Mouse (Mus musculus) hindbrain, embryonic 14.5 days (tissue): ENCODE results near the gene Tfap2e. TPM values are rescaled to one million over a fixed set of nuclear protein-coding genes. Genes with fewer than 3 reads are reported as not detected.

Experiments used
- ATAC-seq: fragments of 200-750 bp; cut with Nextera tagmentation; 2 replicates; pipeline ENCODE4 v1.8.0; 2017; ENCODE audit warnings: moderate number of reproducible peaks, mild to moderate bottlenecking, moderate TSS enrichment, moderate library complexity; ENCODE audit not compliant: low FRiP score
- DNase-seq: peaks from one replicate; pipeline ENCODE4 v3.0.0-alpha.2; 2015; ENCODE audit warnings: low spot score
- H3K27ac ChIP-seq: fragments of 300-500 bp; sonication (generic); 2 replicates; pipeline ENCODE4 v1.5.1; 2014; ENCODE audit warnings: mild to moderate bottlenecking, moderate library complexity
- H3K27me3 ChIP-seq: fragments of 300-500 bp; sonication (generic); 2 replicates; pipeline ENCODE4 v1.6.1; 2014; ENCODE audit warnings: mild to moderate bottlenecking, low read length, mixed read lengths; ENCODE audit not compliant: control insufficient read depth, insufficient read depth
- H3K36me3 ChIP-seq: fragments of 300-500 bp; sonication (generic); replicated peaks from 2 replicates; pipeline ENCODE4 v1.6.1; 2014; ENCODE audit not compliant: control insufficient read depth, insufficient read depth
- H3K4me1 ChIP-seq: fragments of 300-500 bp; sonication (generic); replicated peaks from 2 replicates; pipeline ENCODE4 v1.6.1; 2014; ENCODE audit warnings: antibody characterized with exemption, low read length, mixed read lengths; ENCODE audit not compliant: control insufficient read depth, insufficient read depth
- H3K4me2 ChIP-seq: fragments of 300-500 bp; sonication (generic); replicated peaks from 2 replicates; pipeline ENCODE4 v1.6.1; 2014; ENCODE audit warnings: mild to moderate bottlenecking, moderate library complexity
- H3K4me3 ChIP-seq: fragments of 300-500 bp; sonication (generic); replicated peaks from 2 replicates; pipeline ENCODE4 v1.5.1; 2014; ENCODE audit warnings: mild to moderate bottlenecking, low read length
- H3K9ac ChIP-seq: fragments of 300-500 bp; sonication (generic); 2 replicates; pipeline ENCODE4 v1.6.1; 2014
- H3K9me3 ChIP-seq: fragments of 300-500 bp; sonication (generic); 2 replicates; pipeline ENCODE4 v1.6.1; 2016; ENCODE audit warnings: low read length; ENCODE audit not compliant: control insufficient read depth
- WGBS: fragments of 180-500 bp; shearing (Covaris S2); extraction: QIAGEN DNeasy Blood & Tissue Kit; methylation state at CpG from one replicate; pipeline ENCODE4 v1.1.7; 2014; 5-methylcytosine and 5-hydroxymethylcytosine counted together
- polyA plus RNA-seq: library from polyadenylated mRNA; unstranded; fragments of >200 nt; fragmentation: Nextera tagmentation; extraction: Ambion mirVana; gene quantifications from 2 replicates; pipeline ENCODE4 v1.2.1, GENCODE M21; 2014

The Tfap2e gene
- polyA plus RNA-seq, result 0.48 and 0.54 TPM in 2 replicates

DNA sequence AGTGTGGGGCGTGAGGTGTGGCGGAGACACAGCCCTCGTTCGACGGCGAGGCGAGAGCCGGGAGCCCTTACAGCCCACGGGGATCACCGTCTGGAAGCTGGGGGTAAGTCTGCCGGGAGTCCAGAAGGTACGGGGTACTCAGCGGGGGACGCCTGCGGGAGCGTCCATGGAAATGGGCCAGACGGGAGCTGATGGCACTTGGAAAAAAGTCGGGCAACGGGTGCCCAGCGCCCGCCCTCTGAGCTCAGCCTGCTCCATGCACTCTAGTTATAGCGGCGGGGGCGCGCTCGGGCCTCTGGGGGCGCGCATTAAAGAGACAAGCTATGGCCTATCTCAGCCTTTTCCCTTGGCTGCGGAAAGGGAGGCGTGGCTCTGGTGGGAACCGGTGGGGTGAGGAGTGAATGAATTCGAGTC lies at the start of gene Tfap2e:
Gene Tfap2e (minus strand): TSS at position 240 of the 414 bp plus-strand sequence.
- Histone ChIP-seq H3K4me2 (peak within 1 kb of the TSS; percentile 47), H3K4me1 (peaks cover 4% of the 10 kb centered on the region; the same call in 1 of the 2 replicates), H3K9ac (no peak within 1 kb of the TSS), H3K9me3 (no peaks in the 10 kb centered on the region), H3K27ac (no peak within 1 kb of the TSS), H3K4me3 (peak within 1 kb of the TSS; percentile 11), H3K27me3 (peaks cover 85% of the 10 kb centered on the region), H3K36me3 (no peaks in the 10 kb centered on the region)
- DNase-seq (peak; percentile 54), ATAC-seq (no peak)
- WGBS, result 2% methylated on average over 32 of the region's 32 CpGs

DNA sequence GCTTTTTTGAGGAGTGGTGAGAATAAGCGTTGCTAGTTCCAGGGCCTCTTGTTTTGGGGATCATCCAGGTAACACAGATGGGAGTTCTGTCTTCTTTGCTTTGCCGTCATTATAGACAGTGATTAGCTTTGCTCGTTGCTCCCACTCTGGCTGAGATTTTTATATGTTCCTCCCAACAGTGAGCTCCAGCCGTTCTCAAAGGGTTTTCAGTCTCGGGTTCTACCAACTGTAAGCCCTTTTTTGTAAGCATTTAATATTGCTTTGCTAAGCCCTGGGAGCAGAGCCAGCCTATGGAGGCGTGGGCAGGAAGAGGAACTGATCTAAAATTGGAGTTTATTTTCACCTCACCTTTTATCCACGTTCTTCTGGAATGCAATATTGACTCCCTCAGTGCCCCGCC lies 47.0 kb upstream of the Tfap2e start:
- DNase-seq (no peak), ATAC-seq (no peak)
- H3K9ac ChIP-seq, result no peak overlapping the region
- no peaks in the 10 kb centered on the region for H3K9me3 ChIP-seq
- H3K4me2 ChIP-seq, result no peak overlapping the region
- H3K4me3 ChIP-seq, result no peak overlapping the region
- H3K36me3 ChIP-seq, result peaks cover 3% of the 10 kb centered on the region; the same call in 1 of the 2 replicates
- peaks cover 27% of the 10 kb centered on the region for H3K4me1 ChIP-seq
- 75% methylated on average over 8 of the region's 8 CpGs for WGBS
- H3K27me3 ChIP-seq, result no peaks in the 10 kb centered on the region
- H3K27ac ChIP-seq, result no peak overlapping the region

DNA sequence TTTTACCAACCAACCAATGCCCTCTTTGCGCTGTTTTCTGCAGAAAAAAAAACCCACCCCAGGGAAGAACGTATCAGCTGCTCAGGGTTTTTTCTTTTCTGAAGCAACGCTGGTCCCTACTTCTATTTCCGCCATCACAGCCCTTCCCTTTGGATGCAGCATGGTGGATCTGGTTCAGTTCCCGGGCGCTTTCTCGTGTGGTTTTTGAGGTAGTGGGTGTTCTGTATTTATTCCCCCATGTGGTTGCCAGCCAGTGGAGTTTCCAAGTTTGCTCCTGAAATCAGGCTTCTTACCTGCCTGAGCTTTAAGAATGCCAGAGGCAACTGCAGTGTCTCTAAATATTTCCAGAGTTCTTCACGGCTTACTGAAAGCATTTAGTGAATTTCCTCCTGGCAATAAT lies 46.5 kb upstream of the Tfap2e start:
- 92% methylated on average over 8 of the region's 8 CpGs for WGBS

DNA sequence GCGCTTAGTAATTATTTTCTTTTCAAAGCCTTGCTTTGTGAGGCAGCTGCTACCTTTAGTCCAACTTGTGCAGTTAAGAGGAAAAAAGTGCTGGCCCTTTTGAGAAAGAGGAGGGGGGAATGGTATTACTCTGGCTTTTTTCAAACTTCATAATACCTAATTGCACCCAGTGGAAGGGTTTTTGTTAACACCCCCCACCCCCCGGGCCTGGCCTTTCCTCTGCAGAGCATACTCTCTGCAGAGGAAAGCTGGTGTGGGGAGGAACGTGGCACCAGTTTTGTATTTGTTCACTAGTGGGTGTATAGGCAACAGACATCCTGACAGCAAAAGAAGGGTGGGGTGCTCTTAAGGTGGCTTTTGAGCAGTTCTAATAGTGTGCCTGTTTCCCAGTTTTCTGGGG lies 45.8 kb upstream of the Tfap2e start:
- DNase-seq, result no peak
- ATAC-seq, result no peak
- WGBS, result 73% methylated on average over 3 of the region's 3 CpGs

More for the DNA sequence above, 46.5 kb upstream of the Tfap2e start:
- H3K27me3 ChIP-seq, result no peaks in the 10 kb centered on the region
- H3K9me3 ChIP-seq, result no peaks in the 10 kb centered on the region
- ATAC-seq (no peak), DNase-seq (no peak)
- H3K27ac ChIP-seq, result no peak overlapping the region
- peaks cover 28% of the 10 kb centered on the region for H3K4me1 ChIP-seq
- no peaks in the 10 kb centered on the region; the same call in 1 of the 2 replicates for H3K36me3 ChIP-seq
- no peak overlapping the region for H3K4me2 ChIP-seq
- H3K9ac ChIP-seq, result no peak overlapping the region
- no peak overlapping the region for H3K4me3 ChIP-seq

DNA sequence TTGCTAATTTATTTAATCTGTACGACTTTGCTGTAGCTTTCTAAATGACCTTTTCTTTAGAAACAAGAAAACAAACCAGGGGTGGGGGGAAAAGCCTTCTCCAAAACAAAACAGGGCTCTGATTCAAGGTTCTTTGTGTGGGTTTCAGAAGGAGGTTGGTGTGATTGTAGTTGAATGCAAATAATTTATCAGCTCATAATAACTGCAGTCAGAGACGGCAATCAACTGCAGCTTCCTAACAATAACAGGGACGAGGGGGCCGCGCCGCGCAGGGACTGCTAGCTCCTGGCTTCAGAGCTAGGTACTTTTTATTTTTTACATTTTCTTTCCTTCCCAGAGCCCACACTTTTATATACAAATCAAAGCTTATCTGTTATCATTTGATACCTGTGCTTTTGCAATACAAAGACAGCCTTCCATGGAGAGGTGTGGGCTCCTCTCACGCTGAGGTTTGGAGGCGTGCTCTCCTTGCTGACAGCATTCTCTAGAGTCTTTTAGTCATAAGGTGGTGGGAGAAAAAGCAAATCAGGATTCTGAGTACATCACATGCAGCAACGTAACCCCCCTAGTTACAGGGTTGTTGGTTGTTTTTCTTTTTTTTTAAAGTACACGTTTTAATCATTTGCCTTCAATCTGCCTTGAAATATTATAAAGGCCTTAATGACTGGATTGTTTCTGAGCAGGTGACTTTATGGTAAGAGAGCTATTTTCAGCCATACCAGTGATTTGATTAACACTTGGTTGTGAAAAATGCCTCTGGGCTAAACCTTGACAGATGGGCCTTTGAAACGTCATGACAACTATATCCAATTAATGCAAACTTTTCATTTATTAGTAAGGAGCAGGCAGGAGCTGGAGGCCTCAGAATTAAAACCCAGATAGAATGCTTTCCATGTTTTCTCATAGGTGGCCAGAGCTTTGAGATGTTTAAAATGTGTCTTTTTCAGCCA lies 44.1 kb upstream of the Tfap2e start:
- 25% methylated on average over 12 of the region's 12 CpGs for WGBS
- peaks cover 28% of the 10 kb centered on the region for H3K4me1 ChIP-seq
- no peak overlapping the region for H3K4me3 ChIP-seq
- no peaks in the 10 kb centered on the region for H3K36me3 ChIP-seq
- H3K27me3 ChIP-seq, result no peaks in the 10 kb centered on the region
- peak overlapping the region; percentile 46 for H3K9ac ChIP-seq
- ATAC-seq (no peak), DNase-seq (no peak)
- H3K4me2 ChIP-seq, result peak overlapping the region; percentile 41
- no peaks in the 10 kb centered on the region for H3K9me3 ChIP-seq
- H3K27ac ChIP-seq, result peak overlapping the region; percentile 72

More for the DNA sequence above, 45.8 kb upstream of the Tfap2e start:
- peaks cover 28% of the 10 kb centered on the region for H3K4me1 ChIP-seq
- H3K9ac ChIP-seq, result no peak overlapping the region
- no peaks in the 10 kb centered on the region for H3K27me3 ChIP-seq
- no peaks in the 10 kb centered on the region for H3K9me3 ChIP-seq
- no peak overlapping the region for H3K4me2 ChIP-seq
- H3K4me3 ChIP-seq, result no peak overlapping the region
- no peak overlapping the region for H3K27ac ChIP-seq
- H3K36me3 ChIP-seq, result no peaks in the 10 kb centered on the region; the same call in 1 of the 2 replicates

DNA sequence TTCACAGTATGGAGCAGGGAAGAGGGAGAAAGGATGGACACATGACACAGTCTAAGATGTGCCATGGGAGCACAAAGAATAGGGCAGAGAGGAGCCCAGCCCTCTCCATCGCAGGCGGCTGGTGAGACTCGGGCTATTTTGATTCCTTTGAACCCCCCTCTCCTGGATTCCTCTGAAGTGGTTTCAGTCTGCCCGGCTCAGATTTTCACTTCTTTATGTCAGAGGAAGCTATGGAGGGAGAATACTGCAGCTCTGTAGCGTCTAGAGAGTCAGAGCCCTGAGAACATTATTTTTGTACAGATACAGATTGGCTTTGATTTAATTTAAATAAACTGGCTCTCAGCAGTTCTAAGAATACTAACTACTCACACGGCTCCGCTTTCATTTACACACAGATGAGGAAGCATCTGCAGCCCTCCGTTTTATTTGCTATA lies 43.1 kb upstream of the Tfap2e start:
- ATAC-seq, result no peak
- no peaks in the 10 kb centered on the region for H3K27me3 ChIP-seq
- 16% methylated on average over 8 of the region's 8 CpGs for WGBS
- peak overlapping the region; percentile 72 for H3K27ac ChIP-seq
- peak overlapping the region; percentile 41 for H3K4me2 ChIP-seq
- H3K9me3 ChIP-seq, result no peaks in the 10 kb centered on the region
- H3K9ac ChIP-seq, result peak overlapping the region; percentile 46
- H3K4me3 ChIP-seq, result no peak overlapping the region
- no peak for DNase-seq
- no peaks in the 10 kb centered on the region for H3K36me3 ChIP-seq
- H3K4me1 ChIP-seq, result peaks cover 28% of the 10 kb centered on the region

DNA sequence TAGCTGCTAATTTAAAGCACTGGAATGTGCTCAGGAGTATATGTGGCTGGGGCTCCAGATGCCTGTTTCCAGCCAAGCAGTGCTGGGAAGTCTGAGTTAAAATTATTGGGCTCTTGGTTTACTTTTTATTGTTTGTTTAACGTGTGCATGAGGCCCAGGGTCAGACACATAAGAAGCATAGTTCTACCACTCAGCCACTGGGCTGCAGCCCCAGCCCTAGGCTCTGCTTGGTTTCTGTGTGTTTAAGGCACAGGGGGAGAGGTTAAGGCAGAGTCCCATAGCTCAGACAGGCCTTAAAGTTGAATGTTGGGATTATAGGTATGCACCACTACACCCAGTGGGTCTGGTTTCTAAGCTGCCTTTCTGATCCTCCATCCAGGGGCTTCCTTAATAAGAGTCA lies 39.1 kb upstream of the Tfap2e start:
- DNase-seq, result no peak
- ATAC-seq, result no peak
- no peaks in the 10 kb centered on the region for H3K27me3 ChIP-seq
- no peak overlapping the region for H3K9ac ChIP-seq
- peaks cover 6% of the 10 kb centered on the region; the same call in 1 of the 2 replicates for H3K36me3 ChIP-seq
- H3K27ac ChIP-seq, result no peak overlapping the region
- peaks cover 19% of the 10 kb centered on the region for H3K4me1 ChIP-seq
- WGBS, result 77% methylated on average over 1 of the region's 1 CpGs
- no peaks in the 10 kb centered on the region for H3K9me3 ChIP-seq
- no peak overlapping the region for H3K4me3 ChIP-seq
- no peak overlapping the region for H3K4me2 ChIP-seq

DNA sequence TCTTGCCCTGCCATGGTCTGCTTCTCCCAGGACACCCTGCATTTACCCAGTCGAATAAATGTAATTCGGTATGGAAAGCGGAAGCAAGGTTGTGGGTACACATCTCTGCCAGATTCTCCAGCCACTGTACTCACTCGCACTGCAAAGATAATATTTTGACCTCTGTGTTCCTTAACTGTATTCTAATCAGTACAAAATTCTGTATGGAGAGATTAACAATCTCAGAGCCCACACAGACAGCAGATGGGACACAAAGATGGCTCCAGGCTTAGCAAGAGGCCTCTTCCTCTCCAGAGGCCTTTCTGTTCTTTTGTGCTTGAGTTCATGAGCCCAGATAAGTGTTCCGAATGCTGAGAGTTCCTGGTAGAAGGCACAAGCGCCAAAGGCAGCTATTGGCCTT lies 37.8 kb upstream of the Tfap2e start:
- no peak overlapping the region for H3K9ac ChIP-seq
- ATAC-seq (no peak), DNase-seq (no peak)
- H3K9me3 ChIP-seq, result no peaks in the 10 kb centered on the region
- 94% methylated on average over 6 of the region's 6 CpGs for WGBS
- no peak overlapping the region for H3K4me2 ChIP-seq
- H3K27me3 ChIP-seq, result no peaks in the 10 kb centered on the region
- H3K27ac ChIP-seq, result no peak overlapping the region
- H3K4me1 ChIP-seq, result peaks cover 6% of the 10 kb centered on the region
- peaks cover 6% of the 10 kb centered on the region; the same call in 1 of the 2 replicates for H3K36me3 ChIP-seq
- H3K4me3 ChIP-seq, result no peak overlapping the region

DNA sequence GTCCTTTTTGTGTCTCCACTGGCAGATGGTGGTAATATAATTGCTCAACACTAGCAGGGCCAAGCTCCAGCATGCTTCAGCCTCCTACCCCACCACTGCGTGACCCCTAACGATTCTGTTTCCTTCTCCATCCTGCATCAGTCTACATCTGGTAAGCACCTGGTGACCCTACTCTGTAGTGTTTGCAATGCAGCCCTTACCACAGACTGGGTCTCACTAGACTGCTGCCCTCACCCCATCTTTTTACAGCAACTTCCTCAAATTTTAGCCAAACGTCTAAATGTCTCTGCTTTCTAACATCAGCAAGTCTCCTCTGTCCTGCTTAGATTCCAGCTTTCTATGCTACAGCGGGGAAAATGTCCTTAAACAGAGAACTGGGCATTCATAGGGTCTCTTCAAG lies 34.8 kb upstream of the Tfap2e start:
- no peak for ATAC-seq
- 92% methylated on average over 4 of the region's 4 CpGs for WGBS
- H3K27ac ChIP-seq, result no peak overlapping the region

More for the DNA sequence above, 34.8 kb upstream of the Tfap2e start:
- no peaks in the 10 kb centered on the region for H3K4me1 ChIP-seq
- no peak overlapping the region for H3K9ac ChIP-seq
- no peaks in the 10 kb centered on the region for H3K9me3 ChIP-seq
- H3K27me3 ChIP-seq, result no peaks in the 10 kb centered on the region
- no peak overlapping the region for H3K4me3 ChIP-seq
- peaks cover 6% of the 10 kb centered on the region; the same call in 1 of the 2 replicates for H3K36me3 ChIP-seq
- no peak for DNase-seq
- H3K4me2 ChIP-seq, result no peak overlapping the region
